Mouse (Mus musculus) erythroblast, embryonic 14.5 days (primary cell): ENCODE measurements around the gene Nbr1. TPM values are rescaled to one million over a fixed set of nuclear protein-coding genes. Genes with fewer than 3 reads are reported as not detected.
"Not testable (repeated sequence)": the region's sequence is repeated elsewhere in the genome, so short reads cannot be mapped to it uniquely, and the experiment has no call there.

Source experiments
- H3K27me3 ChIP-seq: 2 replicates; pipeline ENCODE4 v1.6.1; 2012; ENCODE audit warnings: inconsistent platforms; ENCODE audit not compliant: control insufficient read depth
- H3K36me3 ChIP-seq: 2 replicates; pipeline ENCODE4 v1.6.1; 2012; ENCODE audit warnings: mild to moderate bottlenecking, inconsistent platforms; ENCODE audit not compliant: control insufficient read depth
- H3K4me1 ChIP-seq: 2 replicates; pipeline ENCODE4 v1.6.1; 2012; ENCODE audit warnings: inconsistent platforms; ENCODE audit not compliant: control insufficient read depth
- H3K4me3 ChIP-seq: replicated peaks from 2 replicates; pipeline ENCODE3; 2012; ENCODE audit warnings: moderate library complexity, mild to moderate bottlenecking, inconsistent platforms
- H3K9me3 ChIP-seq: 2 replicates; pipeline ENCODE4 v1.6.1; 2012; ENCODE audit warnings: low read length, inconsistent platforms, mixed read lengths; ENCODE audit not compliant: control insufficient read depth
- GATA1 ChIP-seq: IDR thresholded peaks from 2 replicates; pipeline ENCODE4 v1.6.1; 2012; ENCODE audit warnings: low read length, inconsistent platforms, mixed read lengths
- TAL1 ChIP-seq: IDR thresholded peaks from 3 replicates; pipeline ENCODE4 v1.6.1; 2012; ENCODE audit warnings: low read length, inconsistent platforms, mixed read lengths
- polyA plus RNA-seq: library from polyadenylated mRNA; stranded (reverse); fragments of >175 nt; gene quantifications from 2 replicates; pipeline ENCODE4 v1.2.3, GENCODE M21; 2012

Nbr1 gene
- polyA plus RNA-seq, 1 experiment: 5.3 TPM

GRCm38 (mm10) chr11:101627857-101628559, 76.1 kb downstream of the Nbr1 start:
- H3K4me3 ChIP-seq: peak overlapping the region; percentile 78
- no peak for TF ChIP-seq TAL1
- TF ChIP-seq GATA1: no peak
- H3K4me1 ChIP-seq: peaks cover 39% of the 10 kb centered on the region
- peaks cover 13% of the 10 kb centered on the region for H3K9me3 ChIP-seq
- no peaks in the 10 kb centered on the region for H3K27me3 ChIP-seq
- peaks cover 13% of the 10 kb centered on the region for H3K36me3 ChIP-seq

GRCm38 (mm10) chr11:101628733-101629417, 76.9 kb downstream of the Nbr1 start:
- H3K27me3 ChIP-seq, H3K9me3 ChIP-seq: not testable (repeated sequence)
- peaks cover 17% of the 10 kb centered on the region for H3K36me3 ChIP-seq
- peaks cover 39% of the 10 kb centered on the region for H3K4me1 ChIP-seq
- H3K4me3 ChIP-seq: peak overlapping the region; percentile 78

Other genes starting within 250 kb of the Nbr1 start
- 17.9 and 19.6 TPM in 2 replicates for gene Becn1, start 249.9 kb upstream of the Nbr1 start, polyA plus RNA-seq
- 22.5 and 26.2 TPM in 2 replicates for gene Psme3, start 235.9 kb upstream of the Nbr1 start, polyA plus RNA-seq
- 1.9 and 2.8 TPM in 2 replicates for gene Aoc2, start 227.1 kb upstream of the Nbr1 start, polyA plus RNA-seq
- gene Aoc3, start 221.5 kb upstream of the Nbr1 start, polyA plus RNA-seq: 0.02 and 0.06 TPM in 2 replicates
- not detected in 2 replicates for gene G6pc, start 184.6 kb upstream of the Nbr1 start, polyA plus RNA-seq
- 2.9 and 3.7 TPM in 2 replicates for gene Aarsd1, start 134.5 kb upstream of the Nbr1 start, polyA plus RNA-seq
- 3.6 and 3.7 TPM in 2 replicates for gene Gm27029, start 127.4 kb upstream of the Nbr1 start, polyA plus RNA-seq
- gene Rundc1, start 127.1 kb upstream of the Nbr1 start, polyA plus RNA-seq: 0.20 and 0.24 TPM in 2 replicates
- gene Ptges3l, start 126.8 kb upstream of the Nbr1 start, polyA plus RNA-seq: not detected in 2 replicates
- 28.9 and 48.8 TPM in 2 replicates for gene Rpl27, start 109.9 kb upstream of the Nbr1 start, polyA plus RNA-seq
- 1.6 and 2.1 TPM in 2 replicates for gene Ifi35, start 103.7 kb upstream of the Nbr1 start, polyA plus RNA-seq
- 0.09 and 0.16 TPM in 2 replicates for gene Rnd2, start 87.2 kb upstream of the Nbr1 start, polyA plus RNA-seq
- 0.69 and 0.80 TPM in 2 replicates for gene Vat1, start 85.9 kb upstream of the Nbr1 start, polyA plus RNA-seq
- gene Brca1, start 194 bp upstream of the Nbr1 start, polyA plus RNA-seq: 0.40 and 0.44 TPM in 2 replicates
- gene Tmem106a, start 30.1 kb downstream of the Nbr1 start, polyA plus RNA-seq: 0.05 TPM in 1 of 2 replicates, not detected in the other
- not detected in 2 replicates for gene Gm11634, start 47.1 kb downstream of the Nbr1 start, polyA plus RNA-seq
- gene Rdm1, start 75.0 kb downstream of the Nbr1 start, polyA plus RNA-seq: 1.4 and 2.2 TPM in 2 replicates
- 0.04 and 0.13 TPM in 2 replicates for gene Arl4d, start 113.4 kb downstream of the Nbr1 start, polyA plus RNA-seq
- 0.88 and 0.89 TPM in 2 replicates for gene Dhx8, start 180.8 kb downstream of the Nbr1 start, polyA plus RNA-seq
- 0.09 TPM in 1 of 2 replicates, not detected in the other for gene Etv4, start 233.2 kb downstream of the Nbr1 start, polyA plus RNA-seq